Comparison of ENCODE assay signal across 8 mouse cellular contexts in genomic region chr14:14984710-14985647, GRCm38 (mm10).
DNase-seq lines count a peak whose midpoint lies in the region; ATAC-seq and TF ChIP-seq lines count a peak whose summit lies in the region.

No protein-coding gene starts in this region.

- H3K27me3 ChIP-seq in embryonic facial prominence, embryonic 10.5 days (replicated peaks; ENCODE audit: low read depth, poor library complexity, severe bottlenecking), result no peaks in the 10 kb centered on the region
- no peaks in the 10 kb centered on the region for H3K27me3 ChIP-seq in kidney, embryonic 14.5 days (ENCODE audit: control insufficient read depth, insufficient read depth, low read length)
- no peaks in the 10 kb centered on the region for H3K27me3 ChIP-seq in limb, embryonic 14.5 days (ENCODE audit: control insufficient read depth, insufficient read depth, low read length)
- no peaks in the 10 kb centered on the region for H3K27me3 ChIP-seq in splenic B cell, adult 2 months (ENCODE audit: control insufficient read depth, insufficient read depth, low read length, poor library complexity, severe bottlenecking)

- H3K4me2 ChIP-seq in kidney, embryonic 14.5 days (replicated peaks; ENCODE audit: low read depth, low read length), result no peak overlapping the region
- H3K4me2 ChIP-seq in limb, embryonic 14.5 days (replicated peaks; ENCODE audit: low read depth, low read length, severe bottlenecking), result no peak overlapping the region

- peak; percentile 89 for DNase-seq in 3T3-L1 (ENCODE audit: low read depth, low spot score)
- DNase-seq in adrenal gland, postnatal 14 days, result peak; percentile 78
- peak; percentile 84 for DNase-seq in embryonic facial prominence, embryonic 10.5 days (ENCODE audit: low spot score)
- peak; percentile 5 to 14 for DNase-seq in heart, adult 9 months (ENCODE audit: low spot score in 2 of 2)
- DNase-seq in limb, embryonic 14.5 days (ENCODE audit: low spot score), result peak; percentile 75
- DNase-seq in neural tube, embryonic 10.5 days (ENCODE audit: extremely low spot score, low spot score), result peak; percentile 79
- DNase-seq in splenic B cell, adult 2 months (ENCODE audit: low read depth, low spot score), result peak; percentile 72

- H3K4me1 ChIP-seq in embryonic facial prominence, embryonic 10.5 days, result no peaks in the 10 kb centered on the region
- H3K4me1 ChIP-seq in kidney, embryonic 14.5 days (ENCODE audit: control insufficient read depth, insufficient read depth, low read length), result no peaks in the 10 kb centered on the region
- H3K4me1 ChIP-seq in limb, embryonic 14.5 days (ENCODE audit: control insufficient read depth, insufficient read depth, low read length), result no peaks in the 10 kb centered on the region

- no peaks in the 10 kb centered on the region for H3K36me3 ChIP-seq in embryonic facial prominence, embryonic 10.5 days (replicated peaks)
- no peaks in the 10 kb centered on the region for H3K36me3 ChIP-seq in kidney, embryonic 14.5 days (ENCODE audit: control insufficient read depth, insufficient read depth, low read length)
- no peaks in the 10 kb centered on the region for H3K36me3 ChIP-seq in limb, embryonic 14.5 days (ENCODE audit: control insufficient read depth, insufficient read depth, low read length)
- H3K36me3 ChIP-seq in splenic B cell, adult 2 months (ENCODE audit: control insufficient read depth, insufficient read depth, low read length, poor library complexity, severe bottlenecking), result no peaks in the 10 kb centered on the region

- no peak overlapping the region; the same call in 1 of the 2 replicates for H3K27ac ChIP-seq in embryonic facial prominence, embryonic 10.5 days (replicated peaks)
- H3K27ac ChIP-seq in kidney, embryonic 14.5 days (ENCODE audit: low read depth, low read length), result no peak overlapping the region
- no peak overlapping the region for H3K27ac ChIP-seq in limb, embryonic 14.5 days (replicated peaks; ENCODE audit: low read depth, low read length)

- no peak for TF ChIP-seq POLR2A in limb, embryonic 14.5 days (IDR thresholded peaks at IDR 0.05; ENCODE audit: borderline replicate concordance, extremely low read depth, insufficient read depth, insufficient read length)

- WGBS in embryonic facial prominence, embryonic 10.5 days, result 43% methylated on average over 11 of the region's 11 CpGs
- 47% methylated on average over 11 of the region's 11 CpGs for WGBS in kidney, embryonic 14.5 days
- WGBS in limb, embryonic 14.5 days, result 47% methylated on average over 11 of the region's 11 CpGs

- no peak overlapping the region for H3K9ac ChIP-seq in kidney, embryonic 14.5 days (ENCODE audit: low read depth, low read length)
- no peak overlapping the region for H3K9ac ChIP-seq in limb, embryonic 14.5 days (ENCODE audit: low read depth, low read length, severe bottlenecking)

- H3K9me3 ChIP-seq in embryonic facial prominence, embryonic 10.5 days, result no peaks in the 10 kb centered on the region
- H3K9me3 ChIP-seq in kidney, embryonic 14.5 days (ENCODE audit: control insufficient read depth, low read length), result no peaks in the 10 kb centered on the region
- H3K9me3 ChIP-seq in limb, embryonic 14.5 days (ENCODE audit: control insufficient read depth, low read length), result no peaks in the 10 kb centered on the region

- ATAC-seq in kidney, embryonic 14.5 days (ENCODE audit: low FRiP score, low TSS enrichment), result peak; percentile 96
- peak; percentile 79 for ATAC-seq in limb, embryonic 14.5 days (ENCODE audit: low FRiP score, low read depth)

- H3K4me3 ChIP-seq in embryonic facial prominence, embryonic 10.5 days, result no peak overlapping the region
- H3K4me3 ChIP-seq in kidney, embryonic 14.5 days (ENCODE audit: low read length), result no peak overlapping the region
- H3K4me3 ChIP-seq in limb, embryonic 14.5 days (replicated peaks; ENCODE audit: low read length), result no peak overlapping the region

Comparison
In these comparisons a context has a peak if more than half of its experiments do, and no peak if none do; other contexts are left out.
1. DNase-seq: peak in every context shown above with its lines; median percentile 89 in 3T3-L1; 84 in embryonic facial prominence, embryonic 10.5 days; 79 in neural tube, embryonic 10.5 days; 78 in adrenal gland, postnatal 14 days; 75 in limb, embryonic 14.5 days; 72 in splenic B cell, adult 2 months; 10 in heart, adult 9 months.